Mouse (Mus musculus) G1E (cell line): ENCODE measurements at regions not wholly inside any gene's neighbourhood (a gene's known extent, or its start where the extent isn't known, plus 50 kb on each side); places are given as distances from the start of the nearest gene placed in this dataset.
"Not testable (repeated sequence)": the region's sequence is repeated elsewhere in the genome, so short reads cannot be mapped to it uniquely, and the experiment has no call there.

Experiments
- ATAC-seq: 2 replicates; pipeline ENCODE4 v1.8.0; 2016; ENCODE audit warnings: mild to moderate bottlenecking; ENCODE audit not compliant: insufficient number of reproducible peaks, poor library complexity, low FRiP score, severe bottlenecking; ENCODE audit errors: extremely low read depth
- DNase-seq: peaks from one replicate; pipeline ENCODE4 v3.0.0; 2012; ENCODE audit warnings: low spot score
- H3K27me3 ChIP-seq: 2 replicates; pipeline ENCODE4 v1.6.1; 2012; ENCODE audit warnings: mild to moderate bottlenecking, low read length, inconsistent platforms; ENCODE audit not compliant: insufficient read depth
- H3K36me3 ChIP-seq: replicated peaks from 2 replicates; pipeline ENCODE3; 2012; ENCODE audit warnings: mild to moderate bottlenecking, inconsistent platforms
- H3K4me1 ChIP-seq: 2 replicates; pipeline ENCODE4 v1.6.1; 2012; ENCODE audit warnings: low read depth, low read length, inconsistent platforms, mixed read lengths; ENCODE audit not compliant: insufficient read depth
- H3K4me3 ChIP-seq: 2 replicates; pipeline ENCODE4 v1.5.1; 2012; ENCODE audit warnings: low read depth, mild to moderate bottlenecking, inconsistent platforms, low read length, moderate library complexity, mixed read lengths
- H3K9me3 ChIP-seq: replicated peaks from 2 replicates; pipeline ENCODE4 v1.6.1; 2012; ENCODE audit warnings: inconsistent platforms
- CTCF ChIP-seq: IDR thresholded peaks from 2 replicates; pipeline ENCODE4 v1.5.1; 2012; ENCODE audit warnings: low read depth, low read length, inconsistent platforms, mixed read lengths
- GATA1 ChIP-seq: IDR thresholded peaks from 2 replicates; pipeline ENCODE4 v1.6.1; 2012; ENCODE audit warnings: borderline replicate concordance, low read length, inconsistent platforms, mixed read lengths
- GATA2 ChIP-seq: IDR thresholded peaks from 2 replicates; pipeline ENCODE4 v1.6.1; 2012; ENCODE audit warnings: low read depth, low read length, inconsistent platforms, borderline replicate concordance
- POLR2AphosphoS5 ChIP-seq: IDR thresholded peaks from 2 replicates; pipeline ENCODE4 v1.6.1; 2012; ENCODE audit warnings: low read depth, low read length, inconsistent platforms; ENCODE audit not compliant: insufficient replicate concordance
- TAL1 ChIP-seq: conservative IDR thresholded peaks from 2 replicates; pipeline ENCODE4 v1.6.1; 2012; ENCODE audit warnings: low read depth, low read length, inconsistent platforms, mixed read lengths

DNA sequence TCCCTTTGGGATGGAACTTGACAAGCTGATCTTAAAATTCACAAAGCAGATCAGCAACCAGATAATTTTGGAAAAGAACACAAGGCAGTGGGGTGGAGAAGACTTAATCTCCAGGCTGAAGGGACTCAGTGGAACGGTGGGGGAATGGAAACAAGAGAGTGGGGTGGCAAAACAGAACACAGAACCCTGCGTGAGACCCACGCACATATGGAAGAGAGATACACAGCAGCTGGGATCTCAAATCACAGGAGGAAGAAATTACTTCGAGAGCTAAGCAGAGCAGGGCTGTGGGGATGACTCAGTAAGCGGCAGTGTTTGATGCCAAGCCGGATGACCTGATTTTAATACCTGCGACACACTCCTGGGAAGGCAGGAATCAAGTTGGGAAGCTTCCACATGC, 89.9 kb upstream of the Thpo start:
- H3K4me1 ChIP-seq = no peaks in the 10 kb centered on the region
- H3K27me3 ChIP-seq = no peaks in the 10 kb centered on the region
- DNase-seq (no peak), ATAC-seq (no peak)
- H3K4me3 ChIP-seq = no peak overlapping the region
- TF ChIP-seq GATA1 (no peak), GATA2 (no peak), CTCF (no peak), POLR2AphosphoS5 (no peak), TAL1 (no peak)
- no peaks in the 10 kb centered on the region for H3K9me3 ChIP-seq
- H3K36me3 ChIP-seq = no peaks in the 10 kb centered on the region

DNA sequence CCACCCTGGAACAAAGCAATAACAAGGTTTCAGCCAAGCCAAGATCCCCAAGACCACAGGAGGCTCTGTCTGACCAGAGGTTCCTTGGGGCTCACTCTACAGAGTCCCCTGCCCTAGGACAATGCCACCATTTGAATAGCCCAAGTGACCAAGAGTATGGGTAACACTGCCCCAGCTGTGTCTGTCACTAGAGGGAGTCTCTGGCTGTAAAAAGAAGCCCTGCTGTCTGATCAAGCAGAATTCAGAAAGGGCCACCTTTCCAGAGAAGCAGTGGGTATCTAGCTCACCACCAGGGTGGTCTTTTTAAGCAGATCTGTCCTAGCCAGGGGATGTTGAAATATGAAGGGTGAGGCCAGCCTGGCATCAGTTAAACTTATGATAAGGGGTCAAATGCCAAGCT, 86.6 kb upstream of the Thpo start:
- DNase-seq (no peak), ATAC-seq (no peak)
- Histone ChIP-seq H3K36me3 (no peaks in the 10 kb centered on the region), H3K4me3 (no peak overlapping the region), H3K27me3 (peaks cover 6% of the 10 kb centered on the region), H3K4me1 (no peaks in the 10 kb centered on the region), H3K9me3 (no peaks in the 10 kb centered on the region)
- TF ChIP-seq POLR2AphosphoS5 (no peak), GATA2 (no peak)

DNA sequence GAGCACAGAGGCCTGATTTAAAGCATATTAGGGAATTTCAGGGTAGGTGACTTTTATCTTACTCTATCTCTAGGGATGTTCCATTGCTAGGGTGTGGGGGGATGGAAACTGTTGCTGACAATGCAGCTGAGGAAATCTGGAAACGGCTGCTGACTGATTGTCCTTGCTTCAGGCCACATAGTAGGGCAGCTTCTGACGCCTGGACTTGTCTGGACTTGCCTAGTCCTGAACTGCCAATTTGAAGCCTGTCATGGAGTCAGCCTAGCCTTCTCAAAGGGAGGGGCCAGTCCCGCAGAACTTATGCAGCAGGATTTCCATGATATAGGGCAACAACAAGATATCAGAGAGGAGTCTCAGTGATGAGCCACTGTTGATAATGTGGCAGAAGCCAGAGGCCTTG, 85.3 kb upstream of the Thpo start:
- no peak overlapping the region for H3K4me3 ChIP-seq
- DNase-seq (no peak), ATAC-seq (no peak)
- H3K9me3 ChIP-seq = no peaks in the 10 kb centered on the region
- H3K4me1 ChIP-seq = no peaks in the 10 kb centered on the region
- no peak for TF ChIP-seq GATA2
- TF ChIP-seq POLR2AphosphoS5 = no peak
- TF ChIP-seq TAL1 = no peak
- no peak for TF ChIP-seq GATA1
- no peak for TF ChIP-seq CTCF
- peaks cover 6% of the 10 kb centered on the region for H3K27me3 ChIP-seq
- no peaks in the 10 kb centered on the region for H3K36me3 ChIP-seq

DNA sequence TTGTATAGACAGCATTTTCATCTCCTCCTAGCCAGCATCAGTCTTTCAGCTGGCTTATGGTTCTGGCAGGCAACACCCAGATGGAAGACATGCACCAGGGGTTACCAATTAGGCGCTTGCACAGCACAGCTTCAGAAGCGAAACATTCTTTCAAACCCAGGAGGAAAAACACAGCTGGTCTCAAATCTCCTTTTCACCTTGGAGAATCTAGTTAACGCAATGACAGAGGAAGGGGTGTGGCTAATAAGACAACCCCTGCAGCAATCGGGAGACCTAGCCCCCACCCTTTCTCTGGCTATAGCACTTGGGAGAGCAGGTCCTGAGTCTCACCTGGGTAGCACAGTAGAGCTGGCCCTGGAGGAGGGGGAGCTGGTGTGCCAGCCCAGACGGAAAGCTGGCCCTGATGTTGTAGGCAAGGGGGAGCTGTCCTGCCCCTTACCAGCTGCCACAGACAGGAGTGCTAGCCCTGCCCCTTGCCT, 84.4 kb upstream of the Thpo start:
- no peak for DNase-seq
- no peak for TF ChIP-seq TAL1
- H3K9me3 ChIP-seq = no peaks in the 10 kb centered on the region
- no peak for ATAC-seq
- peaks cover 6% of the 10 kb centered on the region for H3K27me3 ChIP-seq
- no peaks in the 10 kb centered on the region for H3K36me3 ChIP-seq
- H3K4me1 ChIP-seq = no peaks in the 10 kb centered on the region
- H3K4me3 ChIP-seq = no peak overlapping the region

DNA sequence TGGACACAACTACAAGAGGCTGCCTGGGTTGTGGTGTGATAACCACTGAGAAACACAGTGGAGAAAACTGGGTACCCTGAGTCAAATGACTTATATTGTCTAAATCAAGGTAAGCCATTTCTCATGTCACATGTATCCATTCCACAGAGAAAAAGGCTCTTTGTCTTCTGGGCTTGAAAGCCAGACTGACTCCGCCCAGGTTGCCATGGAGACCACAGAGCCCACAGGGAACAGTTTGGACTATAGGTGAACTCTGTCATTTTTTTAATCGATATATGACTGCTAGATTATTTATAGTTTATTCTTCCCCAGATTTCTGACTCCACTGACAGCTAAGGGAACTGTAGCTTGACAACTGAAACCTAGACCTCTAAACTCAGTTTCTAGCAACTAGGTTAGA, 80.7 kb upstream of the Thpo start:
- Histone ChIP-seq H3K9me3 (no peaks in the 10 kb centered on the region), H3K4me1 (peaks cover 5% of the 10 kb centered on the region; the same call in 1 of the 2 replicates), H3K27me3 (peaks cover 6% of the 10 kb centered on the region), H3K36me3 (no peaks in the 10 kb centered on the region), H3K4me3 (no peak overlapping the region)
- DNase-seq (no peak), ATAC-seq (no peak)
- TF ChIP-seq POLR2AphosphoS5 (no peak), GATA2 (no peak), CTCF (no peak), GATA1 (no peak), TAL1 (no peak)

DNA sequence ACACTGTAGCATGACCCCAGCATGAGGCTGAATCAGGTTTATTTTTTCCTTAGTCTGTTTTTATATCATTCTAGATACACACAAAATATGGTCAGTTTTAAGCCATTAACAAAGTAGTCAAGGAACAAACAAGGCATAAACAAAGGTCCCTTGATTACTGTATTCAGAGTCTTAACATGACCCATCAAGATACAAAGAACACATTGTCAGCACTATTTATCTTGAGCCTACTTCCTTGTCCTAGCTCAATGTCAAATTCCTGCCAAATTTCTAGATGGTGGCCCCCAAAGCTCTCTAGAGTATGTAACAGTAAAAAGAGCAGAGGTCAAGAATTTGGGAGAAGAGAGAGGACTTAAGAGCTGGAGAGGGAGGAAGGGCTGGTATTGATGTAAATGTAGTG, 79.9 kb upstream of the Thpo start:
- H3K36me3 ChIP-seq = no peaks in the 10 kb centered on the region
- no peak for TF ChIP-seq GATA1
- TF ChIP-seq CTCF = no peak
- no peak for TF ChIP-seq TAL1
- no peak for TF ChIP-seq GATA2
- TF ChIP-seq POLR2AphosphoS5 = no peak
- no peaks in the 10 kb centered on the region for H3K9me3 ChIP-seq
- H3K27me3 ChIP-seq = peaks cover 6% of the 10 kb centered on the region
- DNase-seq (no peak), ATAC-seq (no peak)
- peaks cover 5% of the 10 kb centered on the region; the same call in 1 of the 2 replicates for H3K4me1 ChIP-seq
- no peak overlapping the region for H3K4me3 ChIP-seq

DNA sequence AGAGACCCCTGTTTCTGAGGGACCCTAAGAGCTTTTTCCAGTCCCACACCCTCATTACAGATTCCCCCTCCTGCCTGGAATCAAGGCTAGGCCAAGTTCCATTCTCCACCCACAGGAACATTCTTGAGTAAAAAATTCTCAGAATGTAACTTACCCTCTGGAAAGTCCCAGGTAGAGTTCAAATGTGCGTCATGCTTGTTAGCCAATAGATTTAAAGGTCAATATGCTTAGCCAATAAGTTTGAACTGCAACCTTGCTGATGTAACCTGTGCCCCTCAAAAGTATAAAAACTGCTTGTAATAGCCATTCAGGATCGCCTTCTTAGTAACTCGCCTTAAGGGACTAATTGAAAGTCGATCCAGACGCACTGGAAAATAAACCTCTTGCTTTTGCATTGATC, 77.7 kb upstream of the Thpo start:
- not testable (repeated sequence) for H3K9me3 ChIP-seq, H3K36me3 ChIP-seq, H3K4me3 ChIP-seq, ATAC-seq, H3K4me1 ChIP-seq, DNase-seq, H3K27me3 ChIP-seq
